Mouse (Mus musculus) megakaryocyte-erythroid progenitor cell, adult 5-6 weeks (primary cell): ENCODE measurements around the gene Kcnj15. TPM values are rescaled to one million over a fixed set of nuclear protein-coding genes. Genes with fewer than 3 reads are reported as not detected.

Experiments used
- ATAC-seq: replicated peaks from 2 replicates; pipeline ENCODE4 v1.8.0; 2016; ENCODE audit warnings: mild to moderate bottlenecking, inconsistent platforms; ENCODE audit not compliant: severe bottlenecking, poor library complexity, low FRiP score, low TSS enrichment
- total RNA-seq, 2 experiments: library from RNA; stranded (forward) in 1 of 2; stranded (reverse) in 1 of 2; fragments of 200-1000, 215-1000 nt in 1 of 2; fragments of >200 nt in 1 of 2; fragmentation: Nextera tagmentation in 1 of 2; gene quantifications; 2 replicates each; pipeline ENCODE4 v1.2.3; 2014 to 2017

The Kcnj15 gene
- not detected in 2 replicates for total RNA-seq (2014; fragmentation: Nextera tagmentation)
- total RNA-seq (2017), result not detected in 2 replicates

GRCm38 (mm10) chr16:95257266-95257894 lies at the start of gene Kcnj15:
Gene Kcnj15, plus strand, starts transcription at chr16:95257558.
- no peak for ATAC-seq

DNA sequence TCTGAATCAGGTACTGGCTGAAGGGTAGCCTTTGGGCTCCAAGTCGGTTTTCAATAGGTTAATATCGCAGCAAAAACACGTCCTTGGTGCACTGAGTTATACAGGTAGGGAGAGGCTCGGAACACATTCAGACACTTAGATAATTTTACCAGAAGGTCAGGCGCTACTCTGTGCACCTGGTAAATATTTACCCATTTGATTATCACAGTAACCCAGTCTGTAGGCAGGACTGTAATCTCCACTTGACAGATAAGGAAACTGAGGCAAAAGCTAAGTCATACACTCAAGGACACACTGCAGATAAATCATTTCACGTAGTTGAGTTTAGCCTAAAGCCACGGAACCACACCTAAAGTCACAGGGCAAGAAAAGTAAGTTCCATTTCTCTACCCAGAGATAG lies 49.1 kb upstream of the Kcnj15 start:
- ATAC-seq, result no peak

GRCm38 (mm10) chr16:95209011-95209466 lies 48.3 kb upstream of the Kcnj15 start:
- ATAC-seq, result no peak

- ATAC-seq, result no peak
Observed at GRCm38 (mm10) chr16:95214251-95215197, 42.8 kb upstream of the Kcnj15 start.

GRCm38 (mm10) chr16:95215782-95216181 lies 41.6 kb upstream of the Kcnj15 start:
- ATAC-seq, result no peak

- no peak for ATAC-seq
Observed at GRCm38 (mm10) chr16:95216346-95216745, 41.0 kb upstream of the Kcnj15 start.

- ATAC-seq, result no peak
Observed at GRCm38 (mm10) chr16:95216824-95217223, 40.5 kb upstream of the Kcnj15 start.

DNA sequence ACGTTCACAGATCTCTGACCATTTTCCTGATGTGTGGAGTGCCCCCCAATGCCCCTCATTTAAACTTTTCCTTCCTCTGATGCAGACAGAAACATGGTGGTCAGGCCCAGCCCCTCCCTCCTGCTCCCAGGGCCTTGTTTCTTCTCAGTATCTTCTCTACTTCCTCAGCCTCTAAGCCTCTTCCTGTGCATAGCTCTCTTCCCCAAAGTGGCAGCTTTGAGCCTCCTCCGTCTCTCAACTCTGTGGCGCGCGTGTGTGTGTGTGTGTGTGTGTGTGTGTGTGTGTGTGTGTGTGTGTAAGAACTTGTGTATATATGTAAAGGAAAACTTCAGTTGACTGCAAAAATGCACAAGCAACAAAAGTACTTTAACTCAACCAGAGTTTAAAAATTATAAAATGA lies 38.6 kb upstream of the Kcnj15 start:
- ATAC-seq, result no peak

DNA sequence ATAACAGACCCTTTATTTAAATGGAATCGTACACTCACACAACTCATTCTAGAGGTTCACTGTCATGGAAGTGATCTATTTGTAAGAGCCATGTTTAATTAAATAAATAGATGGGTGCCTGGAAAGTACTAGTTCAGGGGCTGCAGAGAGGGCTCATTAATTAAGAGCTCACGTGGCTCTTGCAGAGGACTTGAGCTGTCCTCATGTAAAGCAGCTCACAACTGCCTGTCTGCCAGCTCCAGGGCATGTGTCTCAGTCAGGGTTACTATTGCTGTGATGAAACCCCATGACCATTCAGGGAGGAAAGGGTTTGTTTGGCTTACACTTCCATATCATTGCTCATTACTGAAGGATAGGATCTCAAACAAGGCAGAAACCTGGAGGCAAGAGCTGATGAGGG lies 37.9 kb upstream of the Kcnj15 start:
- ATAC-seq, result no peak

DNA sequence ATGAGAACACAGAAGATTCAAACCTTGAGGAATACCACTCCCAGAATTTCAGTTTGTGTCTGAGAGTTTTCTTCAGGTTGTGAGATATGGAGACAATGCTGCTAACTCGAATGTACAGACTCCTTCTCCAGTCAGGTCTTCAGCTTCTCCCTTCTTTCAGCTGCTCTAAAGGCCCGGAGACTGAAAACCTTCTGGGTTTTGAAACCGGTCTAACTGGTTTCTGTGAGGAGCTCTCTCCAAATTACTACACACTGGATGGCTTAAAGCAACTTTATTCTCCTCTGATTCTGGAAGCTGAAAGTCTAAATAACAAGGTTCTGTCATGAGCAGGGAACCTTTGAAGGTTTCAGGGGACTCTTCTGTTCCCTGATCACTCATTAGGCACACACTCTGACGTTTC lies 36.3 kb upstream of the Kcnj15 start:
- ATAC-seq, result no peak

- no peak for ATAC-seq
Observed at GRCm38 (mm10) chr16:95222026-95222718, 35.2 kb upstream of the Kcnj15 start.

- ATAC-seq, result no peak
Observed at GRCm38 (mm10) chr16:95223435-95223834, 33.9 kb upstream of the Kcnj15 start.

DNA sequence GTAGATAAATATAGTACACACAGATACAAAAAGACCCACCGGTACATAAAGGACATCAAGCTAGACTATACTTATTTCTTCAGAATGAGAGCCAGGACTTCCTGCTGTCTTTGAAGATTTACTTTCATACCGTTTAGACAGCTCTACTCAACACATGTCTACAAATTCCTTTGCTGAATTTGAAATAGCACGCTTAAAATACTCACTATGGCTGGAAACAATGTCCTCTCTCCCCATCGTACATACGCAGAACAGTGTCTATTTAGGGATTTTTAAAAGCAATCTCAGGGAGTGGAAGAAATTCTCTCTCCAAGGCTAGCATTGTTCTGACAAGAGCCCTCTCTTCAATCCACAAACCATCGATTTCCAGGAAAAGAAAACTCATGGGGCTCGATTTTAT lies 32.1 kb upstream of the Kcnj15 start:
- ATAC-seq, result no peak

DNA sequence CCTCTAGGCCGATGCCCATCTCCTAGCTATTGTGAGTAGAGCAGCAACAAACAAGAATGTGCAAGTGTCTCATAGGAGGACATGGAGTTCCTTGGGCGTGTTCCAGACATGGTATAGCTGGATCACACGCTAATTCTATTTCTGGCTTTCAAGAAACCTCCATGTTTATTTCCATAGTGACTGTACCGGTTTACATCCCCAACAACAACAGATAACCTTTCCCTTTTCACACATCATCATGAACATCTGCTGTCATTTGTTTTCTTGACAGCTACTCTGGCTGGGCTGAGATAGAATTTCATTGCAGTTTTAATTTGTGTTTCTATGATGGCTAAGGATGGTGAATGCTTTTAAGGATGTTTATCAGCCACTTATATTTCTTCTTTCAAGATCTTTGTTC lies 25.6 kb upstream of the Kcnj15 start:
- ATAC-seq, result no peak

DNA sequence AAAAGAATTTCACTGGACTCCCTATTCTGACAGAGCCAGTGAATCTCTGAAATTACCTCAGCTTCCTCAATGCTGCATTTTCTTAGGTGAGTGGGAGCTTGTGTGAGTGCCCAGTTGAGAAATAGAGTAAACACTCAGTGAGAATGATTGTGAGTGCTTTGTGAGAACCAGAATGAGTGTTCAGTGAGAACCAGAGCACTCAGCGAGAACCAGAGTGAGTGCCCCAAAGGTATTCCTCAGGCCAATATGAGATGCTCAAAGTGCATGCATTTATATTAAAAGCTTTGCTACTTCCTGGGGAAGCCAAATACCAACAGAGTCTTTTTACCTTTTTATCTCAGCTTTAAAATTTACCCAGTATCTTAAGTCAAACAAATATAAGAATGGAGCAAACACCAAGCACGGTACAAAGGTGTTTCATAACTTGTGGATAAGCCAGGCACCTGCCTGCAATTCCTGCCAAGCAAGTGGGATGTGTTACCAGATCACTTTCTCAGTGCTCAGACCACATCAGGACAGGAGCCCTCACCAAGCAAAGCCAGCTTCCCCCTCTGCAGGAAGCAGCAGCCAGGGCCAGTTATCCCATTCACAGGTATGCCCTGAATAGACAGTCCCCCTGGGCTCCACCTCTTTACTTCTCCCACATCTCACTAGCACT lies 22.3 kb upstream of the Kcnj15 start:
- ATAC-seq, result no peak

DNA sequence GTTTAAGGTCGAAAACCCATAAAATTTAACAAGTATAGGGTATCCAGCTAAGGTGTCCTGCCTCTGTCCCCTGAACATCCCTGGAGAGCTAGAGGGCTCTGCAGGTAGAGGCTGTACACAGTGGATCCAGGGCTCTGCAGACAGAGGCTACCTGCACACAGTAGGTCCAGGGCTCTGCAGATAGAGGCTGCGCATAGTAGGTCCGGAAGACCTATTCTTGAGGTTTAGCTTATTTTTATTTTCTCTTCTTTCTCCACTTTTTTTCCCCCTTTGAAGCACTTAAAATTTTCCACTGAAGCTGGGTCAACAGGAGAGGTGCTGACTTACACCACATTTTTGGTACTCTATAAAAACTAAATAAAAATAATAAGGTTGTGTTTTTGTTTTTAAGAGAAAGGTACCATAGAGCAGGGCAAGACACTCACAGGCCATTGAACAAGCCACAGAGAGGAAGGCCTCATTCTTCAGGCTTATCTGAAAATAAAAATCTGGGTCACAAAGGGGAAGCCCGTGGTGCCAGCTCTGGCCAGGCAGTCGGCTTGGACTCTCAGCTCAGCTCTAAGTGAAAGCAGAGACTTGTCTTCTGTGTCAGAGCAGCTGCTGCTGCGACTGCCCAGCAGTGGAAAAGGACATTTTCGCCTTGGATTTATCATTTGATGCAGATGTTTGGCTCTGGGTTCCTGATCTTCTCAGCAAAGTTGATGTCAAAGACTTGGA lies 18.0 kb upstream of the Kcnj15 start:
- no peak for ATAC-seq

GRCm38 (mm10) chr16:95240688-95241087 lies 16.7 kb upstream of the Kcnj15 start:
- ATAC-seq, result no peak

DNA sequence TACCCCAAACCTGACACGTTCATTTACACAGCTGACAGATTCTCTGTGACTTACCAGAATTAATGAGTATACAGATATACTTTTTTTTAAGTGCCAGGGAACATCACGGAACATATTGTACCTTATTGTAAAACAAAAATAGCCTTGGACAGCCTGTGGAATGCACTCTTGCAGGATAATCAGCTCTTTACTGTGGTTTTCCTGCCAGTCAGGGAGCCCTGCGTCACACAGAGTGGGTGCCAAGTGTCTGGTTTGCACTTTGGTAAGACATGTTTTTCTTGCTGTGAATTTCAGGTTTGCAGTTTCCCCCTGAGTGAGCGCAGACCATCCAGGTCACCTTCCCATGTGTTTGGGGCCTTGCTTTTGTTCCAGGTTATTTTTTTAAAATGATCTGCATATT lies 15.8 kb upstream of the Kcnj15 start:
- ATAC-seq, result no peak

- no peak for ATAC-seq
Observed at GRCm38 (mm10) chr16:95242114-95242513, 15.2 kb upstream of the Kcnj15 start.
